Mouse (Mus musculus): ENCODE results near the gene Tfap2c. TPM values are rescaled to one million over a fixed set of nuclear protein-coding genes. Genes with fewer than 3 reads are reported as not detected.
A peak's percentile ranks its signal among the peaks of the same experiment; 100 is the strongest.

The Tfap2c gene
- not detected for polyA plus RNA-seq (2017; shearing (Covaris generic))

DNA sequence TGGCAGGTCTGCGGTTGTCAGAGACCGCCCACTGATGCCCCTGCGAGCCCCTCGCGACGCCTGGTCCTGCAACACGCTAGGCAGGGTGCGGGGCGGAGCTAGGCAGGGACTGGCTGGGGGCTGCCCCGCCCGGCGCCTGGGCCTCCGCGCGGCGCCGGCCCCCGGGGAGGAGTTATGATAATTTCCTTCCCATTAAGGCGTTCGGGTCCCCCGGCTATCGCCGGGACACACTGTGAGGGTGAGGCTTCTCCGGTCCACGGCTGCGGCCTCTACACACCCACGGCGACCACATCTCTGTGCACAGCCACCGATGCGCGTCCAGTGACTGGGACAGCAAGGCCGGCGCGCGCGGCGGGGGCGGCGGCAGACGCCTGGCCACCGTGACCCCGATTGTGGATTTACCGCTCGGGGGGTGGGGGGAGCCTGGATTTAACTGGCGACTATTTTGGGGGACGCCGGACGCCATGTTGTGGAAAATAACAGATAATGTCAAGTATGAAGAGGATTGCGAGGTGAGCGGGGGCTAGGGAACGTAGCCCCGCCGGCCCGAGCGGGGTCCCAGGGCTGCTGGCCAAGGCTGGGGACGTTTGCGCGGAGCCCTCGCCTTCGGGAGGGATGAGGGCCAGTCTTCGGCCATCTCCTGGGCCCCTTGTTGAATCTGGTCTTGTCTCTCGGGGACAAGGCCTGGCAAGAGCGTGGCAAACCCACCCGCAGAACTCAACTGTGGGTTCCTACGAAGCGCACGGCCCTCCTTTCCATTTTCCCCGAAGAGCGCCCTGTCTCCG lies at the start of gene Tfap2c:
Gene Tfap2c (plus strand): TSS at position 223 of the 785 bp plus-strand sequence.
- ATAC-seq: no peak

- ATAC-seq: no peak
Measured at GRCm38 (mm10) chr2:172500752-172501316, 48.6 kb upstream of the Tfap2c start.

DNA sequence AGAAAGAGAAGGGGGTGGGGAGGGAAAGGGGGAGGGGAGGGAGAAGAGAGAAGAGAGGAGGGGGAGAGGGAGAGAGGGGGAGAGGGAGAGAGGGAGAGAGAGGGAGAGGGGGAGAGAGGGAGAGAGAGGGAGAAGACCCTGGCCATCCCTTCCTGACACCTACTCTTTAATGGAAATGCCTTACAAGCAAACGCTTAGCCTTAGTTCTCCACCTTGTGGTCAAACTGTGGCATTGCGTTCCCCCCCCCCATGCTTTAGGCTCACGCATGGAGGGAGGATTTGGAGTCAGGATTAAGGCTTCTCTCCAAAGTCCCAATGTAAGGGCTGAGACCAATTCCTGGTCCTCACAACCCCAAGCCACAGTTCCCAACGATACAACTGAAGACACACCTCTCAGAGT lies 48.1 kb upstream of the Tfap2c start:
- ATAC-seq: peak; percentile 46

- ATAC-seq: no peak
Measured at GRCm38 (mm10) chr2:172502168-172502567, 47.2 kb upstream of the Tfap2c start.

GRCm38 (mm10) chr2:172506121-172506520 lies 43.3 kb upstream of the Tfap2c start:
- ATAC-seq: no peak

GRCm38 (mm10) chr2:172510056-172510712 lies 39.2 kb upstream of the Tfap2c start:
- no peak for ATAC-seq

DNA sequence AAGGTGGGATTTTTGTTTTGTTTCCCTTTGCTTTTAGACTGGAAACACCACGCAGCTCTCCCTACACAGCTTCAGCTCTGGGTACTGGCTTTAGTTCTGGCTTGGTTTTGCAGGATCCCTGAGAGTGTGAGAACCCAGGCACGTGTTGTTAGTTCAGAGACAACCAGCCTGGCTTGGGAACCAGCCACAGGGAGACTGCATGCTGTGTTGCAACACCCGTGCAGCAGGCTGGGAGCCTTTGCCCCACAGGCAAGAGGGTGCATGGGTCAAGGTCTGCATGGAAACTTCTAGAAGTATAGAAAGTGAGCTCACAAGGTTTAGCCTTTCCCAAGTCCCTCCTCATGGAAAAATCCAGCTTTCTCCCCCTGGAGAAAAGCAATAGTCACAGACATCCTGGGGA lies 38.5 kb upstream of the Tfap2c start:
- no peak for ATAC-seq

DNA sequence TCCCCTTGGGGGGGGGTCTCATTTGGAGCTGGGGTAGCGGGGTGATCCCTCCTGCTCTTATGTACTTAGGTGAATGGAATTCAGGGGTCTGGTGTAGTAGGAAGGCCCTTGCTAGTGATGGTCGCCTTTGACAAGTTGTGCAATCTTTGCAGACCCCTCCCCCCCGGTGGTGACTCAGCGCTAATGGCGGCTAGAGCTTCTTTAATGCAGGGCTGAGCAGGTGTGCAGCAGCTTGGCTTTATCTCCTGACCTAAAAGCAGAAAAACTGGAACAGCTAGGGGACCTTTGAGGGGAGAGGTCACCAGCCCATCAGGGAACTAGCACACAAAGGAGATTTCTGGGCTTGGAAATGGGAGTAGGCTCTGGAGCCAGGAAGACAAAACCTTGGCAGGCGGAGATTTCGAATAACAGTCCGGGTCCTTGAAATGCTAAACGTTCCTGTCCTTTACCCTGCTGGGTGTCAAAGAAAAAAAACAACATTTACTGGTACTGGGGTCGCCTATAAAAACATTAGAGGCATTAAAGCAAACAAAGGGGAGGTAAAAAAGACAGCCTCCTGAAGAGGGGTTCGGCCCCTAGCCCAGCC lies 32.9 kb upstream of the Tfap2c start:
- ATAC-seq: no peak

DNA sequence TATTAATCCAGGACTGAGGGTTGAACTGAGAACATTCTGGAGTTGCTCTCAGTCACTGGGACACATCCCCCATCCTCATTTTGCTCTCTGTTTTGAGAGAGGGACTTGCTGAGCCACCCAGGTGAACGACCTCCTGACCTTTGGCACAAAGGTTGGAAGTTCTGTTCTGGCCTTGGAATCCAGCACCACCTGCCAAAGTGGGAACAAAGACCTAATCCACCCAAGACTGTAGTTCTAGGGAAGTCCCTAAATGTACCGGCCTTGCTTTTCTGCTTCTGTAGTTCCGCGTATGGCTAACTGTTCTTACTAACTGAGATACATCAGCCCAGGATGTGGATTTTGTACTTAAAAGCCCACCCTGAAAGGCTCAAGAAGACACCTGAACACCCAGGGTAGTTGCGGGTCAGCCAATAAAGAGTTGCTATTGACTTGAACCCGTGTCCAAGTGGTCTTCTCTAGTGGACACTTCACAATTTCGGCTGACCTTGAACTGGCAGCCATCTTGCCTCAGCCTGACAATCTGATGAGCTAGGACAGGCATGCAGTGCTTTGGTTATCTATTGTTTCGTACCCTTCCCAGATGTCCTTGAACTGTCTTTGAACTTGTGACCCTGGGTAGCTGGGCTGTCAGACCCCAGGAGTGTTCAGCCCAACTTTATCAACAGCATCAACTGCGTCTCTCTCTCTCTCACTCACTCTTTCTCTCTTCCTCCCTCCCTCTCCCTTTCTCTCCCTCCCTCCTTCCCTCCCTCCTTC lies 28.6 kb upstream of the Tfap2c start:
- ATAC-seq: no peak

GRCm38 (mm10) chr2:172522528-172522927 lies 26.9 kb upstream of the Tfap2c start:
- ATAC-seq: no peak

DNA sequence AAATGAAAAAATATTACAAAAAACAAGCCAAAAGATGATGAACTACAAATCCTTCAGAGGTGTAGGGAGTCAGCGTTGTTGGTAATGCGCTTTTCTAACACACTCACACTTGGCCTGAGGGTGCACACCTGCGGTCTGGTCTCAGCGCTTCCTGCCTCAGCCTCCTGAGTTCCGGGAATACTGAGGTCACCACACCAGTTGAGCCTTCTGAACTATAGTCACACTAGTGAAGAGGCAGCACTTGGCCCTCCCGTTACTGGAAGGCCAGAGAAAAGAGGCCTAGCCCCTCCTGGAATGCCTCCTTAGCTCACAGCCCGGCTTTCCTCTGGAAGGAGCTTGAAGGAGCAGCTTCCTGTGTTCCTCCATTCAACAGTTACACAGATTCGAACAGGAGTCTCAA lies 22.2 kb upstream of the Tfap2c start:
- no peak for ATAC-seq

DNA sequence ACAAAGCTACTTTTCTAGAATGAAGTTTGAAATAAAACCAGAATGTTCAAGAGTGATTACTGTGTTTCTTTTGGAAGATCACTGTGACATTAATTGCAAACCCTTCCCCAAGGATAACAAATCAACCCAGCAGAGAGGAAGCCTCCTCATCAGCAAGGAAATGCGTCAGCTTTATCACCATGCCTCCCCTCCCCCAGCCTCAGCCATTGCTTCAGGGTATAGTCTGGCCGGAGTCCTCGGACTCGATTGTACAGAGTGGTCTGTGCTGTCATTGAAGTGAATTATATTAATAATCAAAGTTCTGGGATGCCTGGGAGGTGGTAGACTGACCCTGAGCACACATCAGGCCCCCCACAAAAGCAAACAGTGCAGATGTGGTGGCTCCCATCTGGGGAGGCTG lies 5.4 kb upstream of the Tfap2c start:
- ATAC-seq: no peak

DNA sequence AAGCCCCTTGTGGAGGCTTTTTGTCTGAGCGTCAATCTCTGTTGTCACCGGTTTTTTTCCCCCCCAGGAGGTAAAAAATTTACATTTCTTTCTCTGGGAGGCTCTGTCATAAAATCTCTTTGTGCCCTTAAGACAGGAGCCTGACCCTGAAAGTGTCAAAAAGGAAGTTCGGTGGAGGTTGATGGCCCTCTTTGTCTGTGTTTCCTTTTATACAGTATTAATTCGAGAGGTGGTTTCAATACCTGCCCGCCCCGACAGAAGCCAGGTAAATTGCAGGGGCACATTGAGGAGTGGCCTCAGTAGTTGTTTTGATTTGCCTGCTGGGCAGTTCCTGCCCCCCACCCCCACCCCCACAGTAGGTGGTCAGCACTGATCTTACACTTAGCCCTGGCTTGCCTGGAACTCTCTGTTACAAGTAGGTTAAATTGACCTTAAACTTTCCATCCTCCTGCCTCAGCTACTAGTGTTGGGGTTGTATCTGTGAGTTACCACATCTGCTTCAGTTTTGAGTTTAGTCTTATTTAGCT lies 4.7 kb upstream of the Tfap2c start:
- no peak for ATAC-seq

DNA sequence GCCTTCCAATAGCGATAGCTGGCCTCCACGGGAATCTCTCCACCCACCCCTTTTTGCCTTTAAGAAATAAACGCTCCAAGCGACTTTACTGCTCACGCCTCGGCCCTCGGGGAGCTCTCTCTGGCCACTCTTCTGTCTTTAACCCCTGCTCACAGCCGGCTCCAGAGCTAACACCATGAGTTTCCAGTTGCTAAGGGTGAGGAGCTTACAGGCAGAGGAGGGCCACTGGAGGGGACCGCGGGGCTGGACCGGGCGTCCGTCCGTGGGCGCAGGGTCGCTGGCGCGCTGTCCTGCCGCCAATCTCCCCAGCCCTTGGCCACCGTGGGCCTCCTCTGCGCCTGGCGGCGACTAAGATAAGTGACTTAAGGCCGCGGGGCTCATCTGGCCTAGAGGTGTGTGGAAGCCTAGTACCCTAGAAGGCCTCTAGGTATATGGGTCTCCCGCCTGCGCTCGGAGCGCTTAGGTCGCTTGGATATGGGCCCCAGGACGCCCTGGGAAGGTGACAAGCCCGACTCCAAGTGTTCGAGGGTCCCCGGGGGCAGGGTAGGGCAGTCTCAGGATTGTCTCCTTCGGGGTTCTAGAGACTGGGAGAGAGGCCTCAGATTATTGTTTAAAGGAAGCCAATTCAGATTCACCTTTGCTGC lies 3.7 kb upstream of the Tfap2c start:
- ATAC-seq: no peak

DNA sequence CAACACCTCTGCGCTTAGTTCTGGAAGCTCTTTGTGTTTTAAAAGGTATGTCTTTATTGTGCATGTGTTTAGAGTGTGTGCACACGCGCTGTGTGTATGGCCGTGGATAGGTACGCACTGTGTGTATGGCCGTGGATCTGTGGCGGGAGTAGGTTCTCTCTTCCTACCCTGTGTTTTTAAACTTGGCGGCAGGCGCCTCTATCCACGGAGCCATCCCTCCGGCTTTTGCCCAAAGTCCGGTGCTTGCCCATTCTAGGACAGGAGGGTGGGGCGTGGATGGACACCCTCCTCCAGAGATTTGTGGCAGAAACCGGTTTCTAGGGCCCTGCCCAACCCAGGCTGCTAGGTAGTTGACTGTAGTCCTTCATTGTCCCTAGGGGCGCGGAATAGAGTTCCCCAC lies 2.8 kb upstream of the Tfap2c start:
- no peak for ATAC-seq

- no peak for ATAC-seq
Measured at GRCm38 (mm10) chr2:172547116-172547515, 2.3 kb upstream of the Tfap2c start.

- ATAC-seq: no peak
Measured at GRCm38 (mm10) chr2:172547807-172548586, 1.4 kb upstream of the Tfap2c start.

- ATAC-seq: no peak
Measured at GRCm38 (mm10) chr2:172548672-172549255, 629 bp upstream of the Tfap2c start.

GRCm38 (mm10) chr2:172550364-172551080 lies 1.1 kb downstream of the Tfap2c start:
- no peak for ATAC-seq

DNA sequence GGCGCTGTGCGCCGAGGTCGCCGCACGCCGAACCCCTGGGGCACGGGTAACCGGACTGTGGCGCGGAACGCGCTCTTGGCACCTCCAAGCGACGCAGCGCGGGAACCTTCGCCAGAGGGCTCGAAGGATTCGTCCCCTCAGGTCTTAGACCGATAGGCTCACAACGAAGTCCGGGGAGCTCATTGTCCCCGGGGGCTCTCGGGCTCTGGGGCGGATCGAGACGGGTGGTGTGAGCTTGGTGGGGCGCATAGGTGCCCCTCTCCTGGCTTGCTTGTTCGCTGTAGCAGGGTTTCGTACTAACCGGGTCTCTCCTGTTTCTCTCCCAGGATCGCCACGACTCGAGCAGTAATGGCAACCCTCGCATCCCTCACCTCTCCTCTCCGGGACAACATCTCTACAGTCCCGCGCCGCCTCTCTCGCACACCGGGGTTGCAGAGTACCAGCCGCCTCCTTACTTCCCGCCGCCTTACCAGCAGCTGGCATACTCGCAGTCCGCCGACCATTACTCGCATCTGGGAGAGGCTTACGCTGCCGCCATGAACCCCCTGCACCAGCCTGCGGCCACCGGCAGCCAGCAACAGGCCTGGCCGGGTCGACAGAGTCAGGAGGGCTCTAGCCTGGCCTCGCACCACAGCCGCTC lies 1.8 kb downstream of the Tfap2c start:
- ATAC-seq: no peak

Measured in inflammation-experienced regulatory T-cells, adult 6 months (primary cell).